Mouse (Mus musculus) stomach, embryonic 15.5 days (tissue): ENCODE measurements around the gene Gskip. TPM values are rescaled to one million over a fixed set of nuclear protein-coding genes. Genes with fewer than 3 reads are reported as not detected.

Source experiments
- ATAC-seq: fragments of 200-750 bp; cut with Nextera tagmentation; 2 replicates; pipeline ENCODE4 v1.8.0; 2017; ENCODE audit warnings: low read depth, moderate number of reproducible peaks, moderate TSS enrichment; ENCODE audit not compliant: insufficient read depth, low FRiP score
- H3K27ac ChIP-seq: fragments of 300-500 bp; sonication (generic); 2 replicates; pipeline ENCODE4 v1.5.1; 2015; ENCODE audit warnings: mild to moderate bottlenecking, inconsistent platforms
- H3K27me3 ChIP-seq: fragments of 300-500 bp; sonication (generic); replicated peaks from 2 replicates; pipeline ENCODE4 v1.6.1; 2015; ENCODE audit warnings: inconsistent platforms
- H3K36me3 ChIP-seq: fragments of 300-500 bp; sonication (generic); 2 replicates; pipeline ENCODE4 v1.6.1; 2015; ENCODE audit warnings: inconsistent platforms
- H3K4me1 ChIP-seq: fragments of 300-500 bp; sonication (generic); 2 replicates; pipeline ENCODE4 v1.6.1; 2015; ENCODE audit warnings: inconsistent platforms
- H3K4me2 ChIP-seq: fragments of 300-500 bp; sonication (generic); 2 replicates; pipeline ENCODE4 v1.6.1; 2015; ENCODE audit warnings: mild to moderate bottlenecking, inconsistent platforms
- H3K4me3 ChIP-seq: fragments of 300-500 bp; sonication (generic); replicated peaks from 2 replicates; pipeline ENCODE4 v1.5.1; 2015; ENCODE audit warnings: inconsistent platforms
- H3K9ac ChIP-seq: fragments of 300-500 bp; sonication (generic); 2 replicates; pipeline ENCODE4 v1.6.1; 2015; ENCODE audit warnings: inconsistent platforms
- H3K9me3 ChIP-seq: fragments of 300-500 bp; sonication (generic); 2 replicates; pipeline ENCODE4 v1.6.1; 2016; ENCODE audit warnings: inconsistent platforms
- WGBS: fragments of 180-500 bp; shearing (Covaris S2); methylation state at CpG from one replicate; pipeline ENCODE4 v1.1.7; 2015; 5-methylcytosine and 5-hydroxymethylcytosine counted together
- polyA plus RNA-seq: library from polyadenylated mRNA; unstranded; fragments of >200 nt; fragmentation: Nextera tagmentation; extraction: Ambion mirVana; gene quantifications from 2 replicates; pipeline ENCODE4 v1.2.1, GENCODE M21; 2015

Gene Gskip
- polyA plus RNA-seq, 1 experiment from 2014 or later: 28.7 TPM

GRCm38 (mm10) chr12:105727268-105727667 is 42.6 kb downstream of the Gskip start:
- 80% methylated on average over 3 of the region's 3 CpGs for WGBS
- ATAC-seq: no peak
- Histone ChIP-seq H3K27me3 (no peaks in the 10 kb centered on the region), H3K9ac (no peak overlapping the region), H3K4me3 (no peak overlapping the region), H3K4me2 (no peak overlapping the region), H3K4me1 (no peaks in the 10 kb centered on the region), H3K9me3 (no peaks in the 10 kb centered on the region), H3K27ac (no peak overlapping the region), H3K36me3 (no peaks in the 10 kb centered on the region)

- Histone ChIP-seq H3K4me1 (no peaks in the 10 kb centered on the region), H3K9ac (no peak overlapping the region), H3K4me2 (no peak overlapping the region), H3K4me3 (no peak overlapping the region), H3K9me3 (no peaks in the 10 kb centered on the region), H3K27me3 (no peaks in the 10 kb centered on the region), H3K27ac (no peak overlapping the region), H3K36me3 (no peaks in the 10 kb centered on the region)
- 33% methylated on average over 8 of the region's 8 CpGs for WGBS
- ATAC-seq: no peak
Measured at GRCm38 (mm10) chr12:105727964-105728363, 43.3 kb downstream of the Gskip start.

DNA sequence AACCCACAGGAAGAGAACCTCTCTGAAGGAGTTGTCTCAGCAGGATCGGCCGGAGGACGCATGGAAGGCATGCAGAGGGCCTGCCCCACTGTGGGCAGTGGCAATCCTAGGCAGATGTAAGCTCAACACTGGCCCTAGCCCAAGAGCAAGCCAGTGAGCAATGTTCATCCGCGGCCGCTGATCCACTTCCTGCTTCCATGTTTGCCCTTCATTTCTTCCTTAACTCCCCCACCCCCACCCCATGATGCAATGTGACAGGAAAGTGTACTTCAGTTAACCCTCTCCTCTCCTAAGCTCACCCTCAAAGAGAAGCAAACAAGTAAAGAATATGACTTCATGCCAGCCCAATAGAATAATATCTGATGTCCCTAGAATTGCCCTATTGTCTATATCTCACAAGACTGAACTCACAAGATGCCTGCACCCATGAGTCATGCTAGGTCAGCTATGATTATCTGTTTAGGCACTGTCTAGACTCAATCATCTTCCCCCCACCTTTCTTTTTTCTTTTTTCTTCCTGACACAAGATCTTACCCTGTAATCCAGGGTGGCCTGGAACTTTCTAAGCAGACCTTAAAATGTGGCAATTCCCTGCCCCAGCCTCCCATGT is 46.3 kb downstream of the Gskip start:
- Histone ChIP-seq H3K4me1 (no peaks in the 10 kb centered on the region), H3K9ac (no peak overlapping the region), H3K4me2 (no peak overlapping the region), H3K36me3 (no peaks in the 10 kb centered on the region), H3K9me3 (no peaks in the 10 kb centered on the region), H3K27me3 (no peaks in the 10 kb centered on the region), H3K27ac (no peak overlapping the region), H3K4me3 (no peak overlapping the region)
- ATAC-seq: no peak
- WGBS: 64% methylated on average over 6 of the region's 6 CpGs

GRCm38 (mm10) chr12:105733370-105734159 is 48.9 kb downstream of the Gskip start:
- no peak overlapping the region for H3K4me2 ChIP-seq
- no peaks in the 10 kb centered on the region for H3K27me3 ChIP-seq
- no peaks in the 10 kb centered on the region for H3K9me3 ChIP-seq
- H3K4me3 ChIP-seq: no peak overlapping the region
- WGBS: 62% methylated on average over 9 of the region's 9 CpGs
- ATAC-seq: no peak
- no peaks in the 10 kb centered on the region for H3K36me3 ChIP-seq
- no peak overlapping the region for H3K9ac ChIP-seq
- no peak overlapping the region for H3K27ac ChIP-seq
- no peaks in the 10 kb centered on the region for H3K4me1 ChIP-seq

GRCm38 (mm10) chr12:105735226-105735888 is 50.7 kb downstream of the Gskip start:
- Histone ChIP-seq H3K4me2 (no peak overlapping the region), H3K4me3 (no peak overlapping the region), H3K9me3 (no peaks in the 10 kb centered on the region), H3K4me1 (no peaks in the 10 kb centered on the region), H3K27ac (no peak overlapping the region), H3K36me3 (no peaks in the 10 kb centered on the region), H3K27me3 (no peaks in the 10 kb centered on the region), H3K9ac (no peak overlapping the region)
- no peak for ATAC-seq
- WGBS: 61% methylated on average over 7 of the region's 7 CpGs

DNA sequence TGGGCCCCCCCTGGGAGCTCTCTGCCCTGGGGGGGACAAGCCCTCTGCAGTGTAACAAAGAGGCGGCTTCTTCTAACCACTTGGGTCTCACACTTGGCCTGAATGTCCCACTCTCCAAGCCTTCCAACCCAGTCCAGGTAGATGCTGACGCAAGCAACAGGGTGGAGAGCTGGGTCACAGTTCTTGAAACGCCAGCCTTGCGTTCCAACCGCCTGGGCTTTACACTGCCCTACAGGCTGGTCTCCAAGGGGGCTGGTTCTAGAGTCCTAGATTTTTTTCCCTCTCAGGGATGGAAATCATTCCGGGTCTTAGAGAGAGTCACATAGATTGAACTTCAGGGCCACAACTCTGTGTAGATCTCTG is 51.2 kb downstream of the Gskip start:
- Histone ChIP-seq H3K4me3 (no peak overlapping the region), H3K4me1 (no peaks in the 10 kb centered on the region), H3K36me3 (no peaks in the 10 kb centered on the region), H3K9ac (no peak overlapping the region), H3K27me3 (no peaks in the 10 kb centered on the region), H3K9me3 (no peaks in the 10 kb centered on the region), H3K27ac (no peak overlapping the region), H3K4me2 (no peak overlapping the region)
- WGBS: 82% methylated on average over 6 of the region's 6 CpGs
- no peak for ATAC-seq

GRCm38 (mm10) chr12:105738316-105739096 is 53.9 kb downstream of the Gskip start:
- WGBS: 78% methylated on average over 15 of the region's 15 CpGs
- Histone ChIP-seq H3K9ac (no peak overlapping the region), H3K4me1 (no peaks in the 10 kb centered on the region), H3K27me3 (no peaks in the 10 kb centered on the region), H3K27ac (no peak overlapping the region), H3K4me3 (no peak overlapping the region), H3K9me3 (no peaks in the 10 kb centered on the region), H3K36me3 (no peaks in the 10 kb centered on the region), H3K4me2 (no peak overlapping the region)
- no peak for ATAC-seq

DNA sequence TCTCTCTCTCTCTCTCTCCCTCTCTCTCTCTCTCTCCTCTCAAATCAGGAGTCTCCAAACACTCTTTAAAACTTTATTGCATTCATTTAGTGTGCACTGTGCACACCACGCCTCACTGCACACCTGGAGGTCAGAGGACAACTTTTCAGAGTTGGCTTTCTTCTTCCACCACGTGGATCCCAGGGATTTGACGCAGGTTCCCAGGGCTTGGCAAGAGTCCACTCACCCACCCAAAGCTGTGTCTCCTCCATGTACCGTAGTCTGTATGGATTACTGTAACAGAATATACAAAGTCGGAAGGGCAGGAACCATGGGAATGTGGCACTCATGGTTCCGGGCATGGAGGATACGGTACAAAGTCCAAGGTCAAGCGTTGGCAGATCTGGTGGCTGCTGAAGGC is 55.0 kb downstream of the Gskip start:
- H3K27ac ChIP-seq: no peak overlapping the region
- ATAC-seq: no peak
- H3K4me2 ChIP-seq: no peak overlapping the region
- 0 out of 2 replicates have a peak, but pooled peaks cover 5% of the 10 kb centered on the region for H3K9me3 ChIP-seq
- H3K4me1 ChIP-seq: no peaks in the 10 kb centered on the region
- no peaks in the 10 kb centered on the region for H3K27me3 ChIP-seq
- 84% methylated on average over 8 of the region's 8 CpGs for WGBS
- H3K4me3 ChIP-seq: no peak overlapping the region
- H3K36me3 ChIP-seq: no peaks in the 10 kb centered on the region
- H3K9ac ChIP-seq: no peak overlapping the region

DNA sequence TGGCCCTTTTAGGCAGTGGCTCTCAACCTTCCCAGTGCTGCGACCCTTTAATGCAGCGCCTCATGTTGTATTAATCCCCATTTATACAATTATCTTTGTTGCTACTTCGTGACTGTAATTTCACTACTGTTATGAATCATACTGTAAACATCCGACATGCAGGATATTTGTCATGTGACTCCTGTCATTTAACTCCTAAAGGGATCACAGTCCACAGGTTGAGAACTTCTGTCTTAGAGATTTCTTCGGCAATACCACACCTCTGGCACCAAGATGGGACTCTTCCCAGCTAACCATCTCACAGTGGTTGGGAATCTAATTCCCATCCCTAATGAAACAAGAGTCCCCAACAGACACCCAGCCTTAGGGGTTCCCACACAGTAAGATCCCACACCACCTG is 63.5 kb downstream of the Gskip start:
- no peak overlapping the region for H3K9ac ChIP-seq
- ATAC-seq: no peak
- WGBS: 55% methylated on average over 5 of the region's 5 CpGs
- 0 out of 2 replicates have a peak, but pooled peaks cover 5% of the 10 kb centered on the region for H3K9me3 ChIP-seq
- H3K27ac ChIP-seq: no peak overlapping the region
- no peaks in the 10 kb centered on the region for H3K36me3 ChIP-seq
- no peak overlapping the region for H3K4me2 ChIP-seq
- H3K4me1 ChIP-seq: no peaks in the 10 kb centered on the region
- H3K4me3 ChIP-seq: no peak overlapping the region
- H3K27me3 ChIP-seq: no peaks in the 10 kb centered on the region
